Comparison of ENCODE assay signal across 18 mouse cellular contexts in genomic region chr8:97232619-97233376, GRCm38 (mm10).
DNase-seq lines count a peak whose midpoint lies in the region; ATAC-seq and TF ChIP-seq lines count a peak whose summit lies in the region.
"Had no signal": no experiment of that assay in that cellular context is flagged by ENCODE, and none has a peak within 500 bp of the region (broad histone marks: within the 10 kb centered on the region; RNA-seq: fewer than 3 reads in every experiment).

No protein-coding gene starts in this region.

- H3K4me1 ChIP-seq in lung, postnatal 0 days (ENCODE audit: insufficient read depth, low read depth, low read length): no peaks in the 10 kb centered on the region; the same call in 1 of the 2 replicates
- H3K4me1 ChIP-seq in forebrain, embryonic 11.5 days (replicated peaks; ENCODE audit: control insufficient read depth, insufficient read depth, low read length): no peaks in the 10 kb centered on the region
- no peaks in the 10 kb centered on the region for H3K4me1 ChIP-seq in forebrain, embryonic 14.5 days (ENCODE audit: control insufficient read depth, insufficient read depth, low read length)
- no peaks in the 10 kb centered on the region; the same call in 1 of the 2 replicates for H3K4me1 ChIP-seq in limb, embryonic 12.5 days (replicated peaks)
- H3K4me1 ChIP-seq: embryonic facial prominence, embryonic 10.5 days; hindbrain, embryonic 12.5 days; stomach, embryonic 15.5 days had no signal

- H3K4me2 ChIP-seq in lung, postnatal 0 days (replicated peaks; ENCODE audit: low read depth, low read length): no peak overlapping the region
- no peak overlapping the region for H3K4me2 ChIP-seq in forebrain, embryonic 11.5 days (ENCODE audit: low read depth, low read length, severe bottlenecking)
- H3K4me2 ChIP-seq in forebrain, embryonic 14.5 days (ENCODE audit: low read length): no peak overlapping the region
- H3K4me2 ChIP-seq in limb, embryonic 12.5 days: no peak overlapping the region
- H3K4me2 ChIP-seq: hindbrain, embryonic 12.5 days; stomach, embryonic 15.5 days had no signal

- H3K4me3 ChIP-seq in lung, postnatal 0 days (ENCODE audit: low read depth, low read length): no peak overlapping the region
- H3K4me3 ChIP-seq in forebrain, embryonic 11.5 days (ENCODE audit: low read depth, low read length): no peak overlapping the region
- H3K4me3 ChIP-seq in forebrain, embryonic 14.5 days (ENCODE audit: low read depth, low read length): no peak overlapping the region
- H3K4me3 ChIP-seq in limb, embryonic 12.5 days (replicated peaks): no peak overlapping the region
- H3K4me3 ChIP-seq: embryonic facial prominence, embryonic 10.5 days; erythroblast, embryonic 14.5 days; hindbrain, embryonic 12.5 days; left cerebral cortex, adult 2 months; stomach, embryonic 15.5 days had no signal

- no peak for ATAC-seq in lung, postnatal 0 days
- ATAC-seq in forebrain, embryonic 11.5 days (replicated peaks; ENCODE audit: low FRiP score): peak; percentile 93
- peak; percentile 76 for ATAC-seq in forebrain, embryonic 14.5 days
- no peak for ATAC-seq in limb, embryonic 12.5 days (ENCODE audit: insufficient number of reproducible peaks, insufficient read depth, low FRiP score, low TSS enrichment, low read depth)
- ATAC-seq: CD4-positive, CD25-positive, alpha-beta regulatory T cell, adult 4 months had no signal

- DNase-seq in lung, postnatal 0 days (ENCODE audit: low spot score): peak; percentile 7
- DNase-seq in lung, postnatal 25 days (ENCODE audit: low spot score): no peak
- DNase-seq in forebrain, embryonic 11.5 days (ENCODE audit: low spot score): peak; percentile 56
- DNase-seq in forebrain, embryonic 14.5 days (ENCODE audit: low spot score): peak; percentile 65
- no peak for DNase-seq in urinary bladder, postnatal 25 days (ENCODE audit: low spot score)
- DNase-seq in thymus, postnatal 0 days (ENCODE audit: low spot score): no peak
- DNase-seq: adrenal gland, adult 8-10 months; cerebellum, adult 9-10 months; heart, adult 11 months; liver; lung, adult 18-20 months had no signal

- 64% methylated on average over 2 of the region's 2 CpGs for WGBS in lung, postnatal 0 days
- WGBS in forebrain, embryonic 11.5 days: 39% methylated on average over 2 of the region's 2 CpGs
- WGBS in forebrain, embryonic 14.5 days: 15% methylated on average over 2 of the region's 2 CpGs
- 48% methylated on average over 2 of the region's 2 CpGs for WGBS in limb, embryonic 12.5 days

- H3K27me3 ChIP-seq in lung, postnatal 0 days (replicated peaks; ENCODE audit: insufficient read depth, low read length): no peaks in the 10 kb centered on the region
- no peaks in the 10 kb centered on the region for H3K27me3 ChIP-seq in forebrain, embryonic 11.5 days (ENCODE audit: control insufficient read depth, insufficient read depth, low read length)
- H3K27me3 ChIP-seq in forebrain, embryonic 14.5 days (replicated peaks; ENCODE audit: control insufficient read depth, insufficient read depth, low read length): no peaks in the 10 kb centered on the region
- no peaks in the 10 kb centered on the region for H3K27me3 ChIP-seq in limb, embryonic 12.5 days
- H3K27me3 ChIP-seq: hindbrain, embryonic 12.5 days; stomach, embryonic 15.5 days had no signal

- no peak overlapping the region for H3K27ac ChIP-seq in lung, postnatal 0 days (ENCODE audit: low read length)
- H3K27ac ChIP-seq in forebrain, embryonic 11.5 days (ENCODE audit: low read depth, low read length): no peak overlapping the region
- H3K27ac ChIP-seq in forebrain, embryonic 14.5 days (ENCODE audit: low read depth, low read length): no peak overlapping the region
- 0 out of 2 replicates have a peak overlapping the region, but pooled peaks have one; percentile 5 for H3K27ac ChIP-seq in limb, embryonic 12.5 days
- H3K27ac ChIP-seq: embryonic facial prominence, embryonic 10.5 days; hindbrain, embryonic 12.5 days; left cerebral cortex, adult 2 months; stomach, embryonic 15.5 days had no signal

- no peaks in the 10 kb centered on the region for H3K36me3 ChIP-seq in lung, postnatal 0 days (ENCODE audit: insufficient read depth, low read length)
- no peaks in the 10 kb centered on the region for H3K36me3 ChIP-seq in forebrain, embryonic 11.5 days (ENCODE audit: control insufficient read depth, insufficient read depth, low read length)
- H3K36me3 ChIP-seq in forebrain, embryonic 14.5 days (ENCODE audit: control insufficient read depth, insufficient read depth, low read length): no peaks in the 10 kb centered on the region
- H3K36me3 ChIP-seq in limb, embryonic 12.5 days: no peaks in the 10 kb centered on the region
- H3K36me3 ChIP-seq: embryonic facial prominence, embryonic 10.5 days; hindbrain, embryonic 12.5 days; stomach, embryonic 15.5 days had no signal

- no peaks in the 10 kb centered on the region for H3K9me3 ChIP-seq in lung, postnatal 0 days (ENCODE audit: low read length)
- no peaks in the 10 kb centered on the region; the same call in 1 of the 2 replicates for H3K9me3 ChIP-seq in forebrain, embryonic 11.5 days (ENCODE audit: control insufficient read depth, low read length)
- H3K9me3 ChIP-seq in forebrain, embryonic 14.5 days (replicated peaks; ENCODE audit: control insufficient read depth, low read length): no peaks in the 10 kb centered on the region
- no peaks in the 10 kb centered on the region for H3K9me3 ChIP-seq in limb, embryonic 12.5 days
- H3K9me3 ChIP-seq: embryonic facial prominence, embryonic 10.5 days; hindbrain, embryonic 12.5 days; stomach, embryonic 15.5 days had no signal

- TF ChIP-seq CTCF in lung, postnatal 0 days (IDR thresholded peaks at IDR 0.05): no peak

- H3K9ac ChIP-seq in lung, postnatal 0 days (replicated peaks; ENCODE audit: low read depth): no peak overlapping the region
- no peak overlapping the region for H3K9ac ChIP-seq in forebrain, embryonic 11.5 days (ENCODE audit: low read length)
- no peak overlapping the region for H3K9ac ChIP-seq in forebrain, embryonic 14.5 days (ENCODE audit: low read length)
- H3K9ac ChIP-seq in limb, embryonic 12.5 days (replicated peaks): no peak overlapping the region
- H3K9ac ChIP-seq: hindbrain, embryonic 12.5 days; stomach, embryonic 15.5 days had no signal

- 0 out of 2 replicates have a peak, but pooled peaks have one; percentile 17 for TF ChIP-seq EP300 in lung, postnatal 0 days (IDR thresholded peaks at IDR 0.05)

Comparison
In these comparisons a context has a peak if more than half of its experiments do, and no peak if none do; other contexts are left out.
1. DNase-seq: peak in lung, postnatal 0 days (single experiment), forebrain, embryonic 11.5 days (single experiment) and forebrain, embryonic 14.5 days (single experiment); none in lung, postnatal 25 days (single experiment), urinary bladder, postnatal 25 days (single experiment) and thymus, postnatal 0 days (single experiment).
2. ATAC-seq: peak in forebrain, embryonic 11.5 days (single experiment) and forebrain, embryonic 14.5 days (single experiment); none in lung, postnatal 0 days (single experiment) and limb, embryonic 12.5 days (single experiment).